26 mouse cellular contexts compared by ENCODE assay signal in genomic region chr5:116565573-116565972, GRCm38 (mm10). TPM values are rescaled to one million over a fixed set of nuclear protein-coding genes. Genes with fewer than 3 reads are reported as not detected.
A peak's percentile ranks its signal among the peaks of the same experiment; 100 is the strongest.
DNase-seq lines count a peak whose midpoint lies in the region; ATAC-seq lines count a peak whose summit lies in the region.
"Had no signal": no experiment of that assay in that cellular context is flagged by ENCODE, and none has a peak within 500 bp of the region (broad histone marks: within the 10 kb centered on the region; RNA-seq: fewer than 3 reads in every experiment).

No protein-coding gene starts in this region.

- ATAC-seq in cerebellum, adult (ENCODE audit: insufficient number of reproducible peaks, low FRiP score, low TSS enrichment): peak; percentile 64; the same call in 1 of the 2 replicates
- no peak for ATAC-seq in heart, embryonic 12.5 days (ENCODE audit: insufficient number of reproducible peaks, low FRiP score)
- ATAC-seq in megakaryocyte-erythroid progenitor cell, adult 5-6 weeks (replicated peaks; ENCODE audit: low FRiP score, low TSS enrichment, poor library complexity, severe bottlenecking): no peak
- ATAC-seq: hindbrain, postnatal 0 days; lung, postnatal 0 days; midbrain, embryonic 16.5 days had no signal

- no peak overlapping the region for H3K9ac ChIP-seq in heart, embryonic 12.5 days
- H3K9ac ChIP-seq: embryonic facial prominence, embryonic 15.5 days; heart, embryonic 13.5 days; limb, embryonic 13.5 days; liver, embryonic 15.5 days had no signal

- 76% methylated on average over 9 of the region's 9 CpGs for WGBS in heart, embryonic 12.5 days

- no peak for DNase-seq in cerebellum, postnatal 4 days (ENCODE audit: low spot score in 2 of 2)
- peak; percentile 75 for DNase-seq in adrenal gland, postnatal 10 days
- DNase-seq in cerebellum, adult 18-20 months: peak; percentile 83 to 88
- peak; percentile 81 to 85 for DNase-seq in cerebellum, postnatal 36 days
- DNase-seq in embryo, embryonic 10 days (ENCODE audit: low spot score): no peak
- DNase-seq: embryo, embryonic 11 days; gastrocnemius, postnatal 36 days; heart, postnatal 36 days; kidney, adult 18-20 months; kidney, postnatal 25 days; layer of hippocampus, adult 9-11 months; spleen, adult 18-20 months; thymus, postnatal 14 days had no signal

- H3K9me3 ChIP-seq in heart, embryonic 12.5 days (replicated peaks): no peaks in the 10 kb centered on the region
- H3K9me3 ChIP-seq: embryonic facial prominence, embryonic 15.5 days; forebrain, embryonic 10.5 days; heart, embryonic 13.5 days; limb, embryonic 13.5 days; liver, embryonic 15.5 days had no signal

- no peaks in the 10 kb centered on the region for H3K36me3 ChIP-seq in heart, embryonic 12.5 days
- H3K36me3 ChIP-seq: embryonic facial prominence, embryonic 15.5 days; forebrain, embryonic 10.5 days; heart, embryonic 13.5 days; limb, embryonic 13.5 days; liver, embryonic 15.5 days had no signal

- H3K4me2 ChIP-seq in heart, embryonic 12.5 days: no peak overlapping the region
- H3K4me2 ChIP-seq: embryonic facial prominence, embryonic 15.5 days; heart, embryonic 13.5 days; limb, embryonic 13.5 days; liver, embryonic 15.5 days had no signal

- H3K27ac ChIP-seq in heart, embryonic 12.5 days (ENCODE audit: poor library complexity, severe bottlenecking): no peak overlapping the region
- H3K27ac ChIP-seq: embryonic facial prominence, embryonic 15.5 days; forebrain, embryonic 10.5 days; heart, embryonic 13.5 days; hindbrain, postnatal 0 days; limb, embryonic 13.5 days; liver, embryonic 15.5 days had no signal

- H3K4me3 ChIP-seq in heart, embryonic 12.5 days: no peak overlapping the region
- H3K4me3 ChIP-seq: embryonic facial prominence, embryonic 15.5 days; forebrain, embryonic 10.5 days; heart, embryonic 13.5 days; limb, embryonic 13.5 days; liver, embryonic 15.5 days had no signal

- no peaks in the 10 kb centered on the region for H3K27me3 ChIP-seq in heart, embryonic 12.5 days (replicated peaks)
- H3K27me3 ChIP-seq: CH12.LX; embryonic facial prominence, embryonic 15.5 days; liver, embryonic 15.5 days had no signal

- H3K4me1 ChIP-seq in heart, embryonic 12.5 days (replicated peaks): no peaks in the 10 kb centered on the region
- H3K4me1 ChIP-seq: embryonic facial prominence, embryonic 15.5 days; heart, embryonic 13.5 days; limb, embryonic 13.5 days; liver, embryonic 15.5 days had no signal

RNA-seq across cellular contexts. Expression of gene Srrm4, which starts 26.0 kb away (rescaled TPM):
- total RNA-seq in adrenal gland, postnatal 10 days (2021): 1 to 10 TPM; 2.8 to 2.9 TPM
- polyA plus RNA-seq in heart, embryonic 12.5 days (2016; fragmentation: Nextera tagmentation; extraction: Ambion mirVana): 1.7 and 2.4 TPM in 2 replicates
- total RNA-seq in megakaryocyte-erythroid progenitor cell, adult 5-6 weeks (2014; fragmentation: Nextera tagmentation): not detected in 2 replicates
- not detected in 2 replicates for total RNA-seq in megakaryocyte-erythroid progenitor cell, adult 5-6 weeks (2017)
- total RNA-seq: CH12.LX; megakaryocyte progenitor cell, adult 5-6 weeks had no signal

Comparison
In these comparisons a context has a peak if more than half of its experiments do, and no peak if none do; other contexts are left out.
1. DNase-seq: peak in adrenal gland, postnatal 10 days (single experiment), cerebellum, adult 18-20 months (2 of 2) and cerebellum, postnatal 36 days (2 of 2); none in cerebellum, postnatal 4 days (0 of 2) and embryo, embryonic 10 days (single experiment).